Mouse (Mus musculus) embryonic facial prominence, embryonic 10.5 days (tissue): ENCODE measurements at regions not wholly inside any gene's neighbourhood (a gene's known extent, or its start where the extent isn't known, plus 50 kb on each side); places are given as distances from the start of the nearest gene placed in this dataset.

Experiments
- DNase-seq: peaks from one replicate; pipeline ENCODE4 v3.0.0-alpha.2; 2017; ENCODE audit warnings: low spot score
- H3K27ac ChIP-seq: fragments of 300-500 bp; sonication (generic); replicated peaks from 2 replicates; pipeline ENCODE4 v1.5.1; 2016; ENCODE audit warnings: mild to moderate bottlenecking
- H3K27me3 ChIP-seq: fragments of 300-500 bp; sonication (generic); replicated peaks from 2 replicates; pipeline ENCODE4 v1.6.1; 2016; ENCODE audit warnings: low read depth, mild to moderate bottlenecking; ENCODE audit not compliant: poor library complexity, severe bottlenecking
- H3K36me3 ChIP-seq: fragments of 300-500 bp; sonication (generic); replicated peaks from 2 replicates; pipeline ENCODE4 v1.6.1; 2016; ENCODE audit warnings: mild to moderate bottlenecking, moderate library complexity
- H3K4me1 ChIP-seq: fragments of 300-500 bp; sonication (generic); 2 replicates; pipeline ENCODE4 v1.6.1; 2016
- H3K4me3 ChIP-seq: fragments of 300-500 bp; sonication (generic); 2 replicates; pipeline ENCODE4 v1.5.1; 2016; ENCODE audit warnings: mild to moderate bottlenecking, moderate library complexity
- H3K9me3 ChIP-seq: fragments of 300-500 bp; sonication (generic); 2 replicates; pipeline ENCODE4 v1.6.1; 2016; ENCODE audit warnings: mild to moderate bottlenecking
- WGBS: fragments of 180-500 bp; shearing (Covaris S2); methylation state at CpG from one replicate; pipeline ENCODE4 v1.1.7; 2016; 5-methylcytosine and 5-hydroxymethylcytosine counted together

GRCm38 (mm10) chr3:68758609-68759008, 68.2 kb downstream of the Il12a start:
- Histone ChIP-seq H3K27me3 (no peaks in the 10 kb centered on the region), H3K4me3 (no peak overlapping the region), H3K4me1 (peaks cover 34% of the 10 kb centered on the region), H3K36me3 (no peaks in the 10 kb centered on the region), H3K9me3 (no peaks in the 10 kb centered on the region), H3K27ac (no peak overlapping the region)
- DNase-seq = no peak

- WGBS = 54% methylated on average over 8 of the region's 8 CpGs
- Histone ChIP-seq H3K36me3 (no peaks in the 10 kb centered on the region), H3K27ac (no peak overlapping the region), H3K4me1 (peaks cover 34% of the 10 kb centered on the region), H3K27me3 (no peaks in the 10 kb centered on the region), H3K9me3 (no peaks in the 10 kb centered on the region), H3K4me3 (no peak overlapping the region)
- no peak for DNase-seq
Observed at GRCm38 (mm10) chr3:68759375-68759774, 68.9 kb downstream of the Il12a start.

- no peak overlapping the region for H3K4me3 ChIP-seq
- H3K27ac ChIP-seq = no peak overlapping the region
Observed at GRCm38 (mm10) chr3:68760806-68761205, 70.4 kb downstream of the Il12a start.

GRCm38 (mm10) chr3:68761242-68761625, 70.8 kb downstream of the Il12a start:
- Histone ChIP-seq H3K36me3 (no peaks in the 10 kb centered on the region), H3K4me3 (peak overlapping the region; percentile 5; the same call in 1 of the 2 replicates), H3K27ac (peak overlapping the region; percentile 51), H3K4me1 (peaks cover 34% of the 10 kb centered on the region), H3K9me3 (no peaks in the 10 kb centered on the region), H3K27me3 (no peaks in the 10 kb centered on the region)
- 51% methylated on average over 7 of the region's 7 CpGs for WGBS
- DNase-seq = no peak

More at GRCm38 (mm10) chr3:68760806-68761205, 70.4 kb downstream of the Il12a start:
- WGBS = 77% methylated on average over 2 of the region's 2 CpGs
- no peaks in the 10 kb centered on the region for H3K36me3 ChIP-seq
- no peak for DNase-seq
- H3K9me3 ChIP-seq = no peaks in the 10 kb centered on the region
- H3K27me3 ChIP-seq = no peaks in the 10 kb centered on the region
- H3K4me1 ChIP-seq = peaks cover 34% of the 10 kb centered on the region

- peak; percentile 65 for DNase-seq
- WGBS = 13% methylated on average over 11 of the region's 11 CpGs
Observed at GRCm38 (mm10) chr3:68761626-68762331, 71.3 kb downstream of the Il12a start.

GRCm38 (mm10) chr3:68762988-68763387, 72.5 kb downstream of the Il12a start:
- Histone ChIP-seq H3K27ac (no peak overlapping the region), H3K9me3 (no peaks in the 10 kb centered on the region), H3K27me3 (no peaks in the 10 kb centered on the region), H3K36me3 (no peaks in the 10 kb centered on the region), H3K4me3 (no peak overlapping the region), H3K4me1 (peaks cover 34% of the 10 kb centered on the region)
- DNase-seq = no peak
- 90% methylated on average over 8 of the region's 8 CpGs for WGBS

More at GRCm38 (mm10) chr3:68761626-68762331, 71.3 kb downstream of the Il12a start:
- Histone ChIP-seq H3K9me3 (no peaks in the 10 kb centered on the region), H3K27ac (peak overlapping the region; percentile 63), H3K4me3 (peak overlapping the region; percentile 30; the same call in 1 of the 2 replicates), H3K4me1 (peaks cover 34% of the 10 kb centered on the region), H3K27me3 (no peaks in the 10 kb centered on the region), H3K36me3 (no peaks in the 10 kb centered on the region)

- Histone ChIP-seq H3K27ac (no peak overlapping the region), H3K9me3 (no peaks in the 10 kb centered on the region), H3K36me3 (no peaks in the 10 kb centered on the region), H3K4me3 (no peak overlapping the region), H3K27me3 (no peaks in the 10 kb centered on the region), H3K4me1 (peaks cover 26% of the 10 kb centered on the region)
- WGBS = 87% methylated on average over 4 of the region's 4 CpGs
- DNase-seq = no peak
Observed at GRCm38 (mm10) chr3:68764336-68764735, 73.9 kb downstream of the Il12a start.

GRCm38 (mm10) chr3:68764917-68765598, 74.6 kb downstream of the Il12a start:
- Histone ChIP-seq H3K9me3 (no peaks in the 10 kb centered on the region), H3K4me1 (peaks cover 23% of the 10 kb centered on the region), H3K4me3 (no peak overlapping the region), H3K36me3 (no peaks in the 10 kb centered on the region), H3K27ac (no peak overlapping the region), H3K27me3 (no peaks in the 10 kb centered on the region)
- no peak for DNase-seq
- WGBS = 82% methylated on average over 7 of the region's 7 CpGs

GRCm38 (mm10) chr3:68771579-68771978, 81.1 kb downstream of the Il12a start:
- DNase-seq = no peak
- H3K4me3 ChIP-seq = no peak overlapping the region
- no peaks in the 10 kb centered on the region for H3K9me3 ChIP-seq
- no peaks in the 10 kb centered on the region for H3K36me3 ChIP-seq
- no peaks in the 10 kb centered on the region for H3K27me3 ChIP-seq
- no peak overlapping the region for H3K27ac ChIP-seq
- WGBS = 95% methylated on average over 3 of the region's 3 CpGs
- H3K4me1 ChIP-seq = no peaks in the 10 kb centered on the region

GRCm38 (mm10) chr3:68777801-68778200, 87.4 kb downstream of the Il12a start:
- DNase-seq = no peak
- no peaks in the 10 kb centered on the region for H3K27me3 ChIP-seq
- H3K4me3 ChIP-seq = no peak overlapping the region
- no peaks in the 10 kb centered on the region for H3K9me3 ChIP-seq
- peaks cover 29% of the 10 kb centered on the region for H3K4me1 ChIP-seq
- 80% methylated on average over 2 of the region's 2 CpGs for WGBS
- H3K36me3 ChIP-seq = no peaks in the 10 kb centered on the region
- no peak overlapping the region for H3K27ac ChIP-seq

- 86% methylated on average over 16 of the region's 16 CpGs for WGBS
- peaks cover 36% of the 10 kb centered on the region for H3K4me1 ChIP-seq
- no peak for DNase-seq
- H3K36me3 ChIP-seq = no peaks in the 10 kb centered on the region
- no peak overlapping the region for H3K27ac ChIP-seq
- H3K4me3 ChIP-seq = no peak overlapping the region
- no peaks in the 10 kb centered on the region for H3K9me3 ChIP-seq
- H3K27me3 ChIP-seq = no peaks in the 10 kb centered on the region
Observed at GRCm38 (mm10) chr3:68778354-68779040, 88.1 kb downstream of the Il12a start.

GRCm38 (mm10) chr3:68780843-68781242, 88.5 kb upstream of the 1110032F04Rik start:
- WGBS = 55% methylated on average over 7 of the region's 7 CpGs
- H3K27ac ChIP-seq = no peak overlapping the region
- no peak overlapping the region for H3K4me3 ChIP-seq
- DNase-seq = no peak
- no peaks in the 10 kb centered on the region for H3K27me3 ChIP-seq
- no peaks in the 10 kb centered on the region for H3K9me3 ChIP-seq
- no peaks in the 10 kb centered on the region for H3K36me3 ChIP-seq
- peaks cover 45% of the 10 kb centered on the region for H3K4me1 ChIP-seq
